Comparison of ENCODE assay signal across 11 mouse cellular contexts in genomic region chr16:4436738-4437137, GRCm38 (mm10). TPM values are rescaled to one million over a fixed set of nuclear protein-coding genes. Genes with fewer than 3 reads are reported as not detected.
DNase-seq lines count a peak whose midpoint lies in the region.
"Had no signal": no experiment of that assay in that cellular context is flagged by ENCODE, and none has a peak within 500 bp of the region (broad histone marks: within the 10 kb centered on the region; RNA-seq: fewer than 3 reads in every experiment).

No protein-coding gene starts in this region.

- intact Hi-C loops in left cerebral cortex, postnatal 36 days (cut with DNase I): no loop called here

- peak; percentile 27 to 59 for DNase-seq in adrenal gland, adult (ENCODE audit: inconsistent age in 2 of 2, low spot score in 1 of 2)
- DNase-seq in adrenal gland, adult 18-20 months (ENCODE audit: low spot score in 2 of 2): no peak
- DNase-seq in kidney, adult 8-10 months: peak; percentile 19 to 31
- DNase-seq in kidney, adult 18-20 months: no peak
- peak; percentile 63 for DNase-seq in ovary, adult 18-20 months (ENCODE audit: low spot score)
- no peak for DNase-seq in ovary, postnatal 36 days (ENCODE audit: low spot score)
- no peak for DNase-seq in left cerebral cortex, postnatal 36 days (ENCODE audit: low spot score in 2 of 2)
- DNase-seq in B cell, adult 2 months: no peak
- DNase-seq: gastrocnemius, postnatal 10 days; midbrain, embryonic 14.5 days; thymus, postnatal 14 days had no signal

RNA-seq across cellular contexts. Expression of gene Adcy9, which starts 16.4 kb away (rescaled TPM):
- total RNA-seq in adrenal gland, adult 18-20 months (2021): 10 to 100 TPM; 32.3 to 51.9 TPM
- total RNA-seq in left cerebral cortex, postnatal 36 days (2021): 10 to 100 TPM; 72.5 to 78.6 TPM

Comparison
In these comparisons a context has a peak if more than half of its experiments do, and no peak if none do; other contexts are left out.
1. DNase-seq: peak in adrenal gland, adult (2 of 2), kidney, adult 8-10 months (2 of 2) and ovary, adult 18-20 months (single experiment); none in adrenal gland, adult 18-20 months (0 of 2), kidney, adult 18-20 months (single experiment), ovary, postnatal 36 days (single experiment), left cerebral cortex, postnatal 36 days (0 of 2) and B cell, adult 2 months (0 of 2).